Mouse (Mus musculus): Measurements from ENCODE around the gene Tufm.

DNA sequence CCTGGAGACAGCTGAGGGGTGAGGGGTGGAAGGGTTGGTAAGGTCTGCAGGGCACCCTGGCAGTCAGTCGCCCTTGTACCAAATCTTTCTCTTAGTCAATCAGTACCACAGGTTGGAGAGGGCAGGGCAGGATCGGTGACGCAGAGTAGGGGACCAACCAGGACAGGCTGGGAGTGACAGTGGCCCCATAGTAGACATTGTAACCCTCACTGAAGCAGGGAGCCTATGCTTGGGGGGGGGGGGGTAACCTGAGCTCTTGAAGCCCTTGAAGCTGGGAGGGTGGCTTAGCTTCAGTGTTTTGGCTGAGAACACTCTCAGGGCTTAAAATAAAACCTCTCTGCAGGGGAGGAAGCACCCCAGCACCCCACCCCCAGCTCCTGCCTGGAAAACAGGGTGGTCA, 25.5 kb upstream of the Tufm start:
- TF ChIP-seq CTCF (IDR thresholded peaks at IDR 0.05; ENCODE audit: low read depth) (no peak), EP300 (IDR thresholded peaks at IDR 0.05; ENCODE audit: low read depth) (no peak)
